Mouse (Mus musculus): ENCODE results near the gene Ugt2a1. TPM values are rescaled to one million over a fixed set of nuclear protein-coding genes. Genes with fewer than 3 reads are reported as not detected.
"Not testable (repeated sequence)": the region's sequence is repeated elsewhere in the genome, so short reads cannot be mapped to it uniquely, and the experiment has no call there.

Gene Ugt2a1
- polyA plus RNA-seq, 1 experiment from 2014 or later: not detected

DNA sequence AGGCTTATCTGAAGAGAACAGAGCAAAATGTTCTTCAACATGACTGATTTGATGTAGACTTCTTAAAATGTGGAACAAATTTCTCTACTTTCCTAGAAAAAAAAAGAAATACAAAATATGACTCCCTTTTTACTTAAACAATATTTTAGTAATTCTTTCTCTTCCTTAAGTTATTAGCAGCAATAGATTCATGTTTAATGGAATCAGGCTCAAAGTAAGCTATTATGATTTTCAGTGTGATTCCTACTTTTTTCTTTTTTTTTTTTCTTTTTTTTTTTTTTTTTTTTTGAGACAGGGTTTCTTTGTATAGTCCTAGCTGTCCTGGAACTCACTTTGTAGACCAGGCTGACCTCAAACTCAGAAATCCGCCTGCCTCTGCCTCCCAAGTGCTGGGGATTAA lies 4.0 kb downstream of the Ugt2a1 start, which contains the start of gene Gm43638:
Gm43638 (minus strand) TSS at position 101 of the 400 bp plus-strand sequence.
- H3K9ac ChIP-seq (ENCODE audit: low read length); H3K4me3 ChIP-seq (ENCODE audit: low read depth, low read length); ATAC-seq (ENCODE audit: insufficient read depth, low FRiP score, low TSS enrichment); DNase-seq (ENCODE audit: low spot score); H3K4me1 ChIP-seq (ENCODE audit: control insufficient read depth, insufficient read depth, low read length); H3K9me3 ChIP-seq (ENCODE audit: control insufficient read depth, low read length); H3K27ac ChIP-seq (ENCODE audit: low read depth, low read length); H3K27me3 ChIP-seq (ENCODE audit: control insufficient read depth, insufficient read depth, low read length); H3K4me2 ChIP-seq (ENCODE audit: low read depth); H3K36me3 ChIP-seq (ENCODE audit: control insufficient read depth, insufficient read depth, low read length): not testable (repeated sequence)
- WGBS: 65% methylated on average over 1 of the region's 1 CpGs

- Histone ChIP-seq H3K27me3 (ENCODE audit: control insufficient read depth, insufficient read depth, low read length) (no peaks in the 10 kb centered on the region), H3K4me2 (ENCODE audit: low read depth) (no peak within 1 kb of the TSS), H3K9ac (ENCODE audit: low read length) (no peak within 1 kb of the TSS), H3K36me3 (ENCODE audit: control insufficient read depth, insufficient read depth, low read length) (no peaks in the 10 kb centered on the region), H3K9me3 (ENCODE audit: control insufficient read depth, low read length) (no peaks in the 10 kb centered on the region), H3K4me1 (ENCODE audit: control insufficient read depth, insufficient read depth, low read length) (no peaks in the 10 kb centered on the region), H3K4me3 (ENCODE audit: low read depth, low read length) (no peak within 1 kb of the TSS), H3K27ac (ENCODE audit: low read depth, low read length) (no peak within 1 kb of the TSS)
- ATAC-seq (ENCODE audit: insufficient read depth, low FRiP score, low TSS enrichment) (no peak), DNase-seq (ENCODE audit: low spot score) (no peak)
- 86% methylated on average over 5 of the region's 5 CpGs for WGBS
Measured at GRCm38 (mm10) chr5:87482160-87482559, 8.5 kb downstream of the Ugt2a1 start, which contains the start of gene Ugt2a2. TSS of gene Ugt2a2 (minus strand) at chr5:87482260.

DNA sequence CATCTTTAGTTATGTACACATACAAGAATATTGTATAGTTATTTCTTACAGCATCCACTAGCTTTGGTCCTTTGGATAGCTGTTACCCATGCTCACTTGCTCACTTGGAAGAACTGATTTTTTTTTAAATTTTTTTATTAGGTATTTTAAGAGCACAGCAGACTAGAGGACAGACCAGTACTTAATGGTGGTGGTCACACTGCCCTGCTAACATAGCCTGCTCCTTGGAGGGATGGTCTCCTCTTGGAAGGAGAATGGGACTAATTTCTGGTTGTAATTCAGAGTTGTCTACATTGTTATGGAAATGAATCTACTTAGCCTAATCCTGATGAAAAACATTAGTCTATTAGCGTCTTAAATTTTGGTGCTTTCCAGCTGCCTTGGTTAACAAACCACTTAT lies 31.9 kb downstream of the Ugt2a1 start:
- H3K36me3 ChIP-seq (ENCODE audit: control insufficient read depth, insufficient read depth, low read length): no peaks in the 10 kb centered on the region
- WGBS: 33% methylated on average over 1 of the region's 1 CpGs

GRCm38 (mm10) chr5:87457701-87458100 lies 33.0 kb downstream of the Ugt2a1 start:
- H3K9ac ChIP-seq (ENCODE audit: low read length): no peak overlapping the region
- H3K4me2 ChIP-seq (ENCODE audit: low read depth): no peak overlapping the region
- no peaks in the 10 kb centered on the region for H3K9me3 ChIP-seq (ENCODE audit: control insufficient read depth, low read length)
- DNase-seq (ENCODE audit: low spot score) (no peak), ATAC-seq (ENCODE audit: insufficient read depth, low FRiP score, low TSS enrichment) (no peak)
- H3K27ac ChIP-seq (ENCODE audit: low read depth, low read length): no peak overlapping the region
- no peak overlapping the region for H3K4me3 ChIP-seq (ENCODE audit: low read depth, low read length)
- no peaks in the 10 kb centered on the region for H3K4me1 ChIP-seq (ENCODE audit: control insufficient read depth, insufficient read depth, low read length)
- H3K36me3 ChIP-seq (ENCODE audit: control insufficient read depth, insufficient read depth, low read length): no peaks in the 10 kb centered on the region
- H3K27me3 ChIP-seq (ENCODE audit: control insufficient read depth, insufficient read depth, low read length): no peaks in the 10 kb centered on the region

More for the DNA sequence above, 31.9 kb downstream of the Ugt2a1 start:
- Histone ChIP-seq H3K27me3 (ENCODE audit: control insufficient read depth, insufficient read depth, low read length) (no peaks in the 10 kb centered on the region), H3K9ac (ENCODE audit: low read length) (no peak overlapping the region), H3K4me1 (ENCODE audit: control insufficient read depth, insufficient read depth, low read length) (no peaks in the 10 kb centered on the region), H3K27ac (ENCODE audit: low read depth, low read length) (no peak overlapping the region), H3K4me2 (ENCODE audit: low read depth) (no peak overlapping the region), H3K4me3 (ENCODE audit: low read depth, low read length) (no peak overlapping the region), H3K9me3 (ENCODE audit: control insufficient read depth, low read length) (no peaks in the 10 kb centered on the region)
- no peak for ATAC-seq (ENCODE audit: insufficient read depth, low FRiP score, low TSS enrichment)
- DNase-seq (ENCODE audit: low spot score): no peak

GRCm38 (mm10) chr5:87456216-87456850 lies 34.3 kb downstream of the Ugt2a1 start:
- no peaks in the 10 kb centered on the region for H3K27me3 ChIP-seq (ENCODE audit: control insufficient read depth, insufficient read depth, low read length)
- no peaks in the 10 kb centered on the region for H3K4me1 ChIP-seq (ENCODE audit: control insufficient read depth, insufficient read depth, low read length)
- H3K9me3 ChIP-seq (ENCODE audit: control insufficient read depth, low read length): no peaks in the 10 kb centered on the region
- H3K4me2 ChIP-seq (ENCODE audit: low read depth): no peak overlapping the region
- H3K36me3 ChIP-seq (ENCODE audit: control insufficient read depth, insufficient read depth, low read length): no peaks in the 10 kb centered on the region
- no peak overlapping the region for H3K4me3 ChIP-seq (ENCODE audit: low read depth, low read length)
- H3K9ac ChIP-seq (ENCODE audit: low read length): no peak overlapping the region
- 92% methylated on average over 3 of the region's 3 CpGs for WGBS
- H3K27ac ChIP-seq (ENCODE audit: low read depth, low read length): no peak overlapping the region
- ATAC-seq (ENCODE audit: insufficient read depth, low FRiP score, low TSS enrichment) (no peak), DNase-seq (ENCODE audit: low spot score) (no peak)

GRCm38 (mm10) chr5:87455519-87455918 lies 35.2 kb downstream of the Ugt2a1 start:
- ATAC-seq (ENCODE audit: insufficient read depth, low FRiP score, low TSS enrichment) (no peak), DNase-seq (ENCODE audit: low spot score) (no peak)
- no peaks in the 10 kb centered on the region for H3K4me1 ChIP-seq (ENCODE audit: control insufficient read depth, insufficient read depth, low read length)
- H3K9ac ChIP-seq (ENCODE audit: low read length): no peak overlapping the region
- no peak overlapping the region for H3K4me3 ChIP-seq (ENCODE audit: low read depth, low read length)
- no peaks in the 10 kb centered on the region for H3K9me3 ChIP-seq (ENCODE audit: control insufficient read depth, low read length)
- H3K4me2 ChIP-seq (ENCODE audit: low read depth): no peak overlapping the region
- no peak overlapping the region for H3K27ac ChIP-seq (ENCODE audit: low read depth, low read length)
- no peaks in the 10 kb centered on the region for H3K36me3 ChIP-seq (ENCODE audit: control insufficient read depth, insufficient read depth, low read length)
- no peaks in the 10 kb centered on the region for H3K27me3 ChIP-seq (ENCODE audit: control insufficient read depth, insufficient read depth, low read length)

GRCm38 (mm10) chr5:87452514-87452913 lies 38.2 kb downstream of the Ugt2a1 start:
- 73% methylated on average over 2 of the region's 5 CpGs for WGBS
- H3K27ac ChIP-seq (ENCODE audit: low read depth, low read length); ATAC-seq (ENCODE audit: insufficient read depth, low FRiP score, low TSS enrichment): not testable (repeated sequence)

DNA sequence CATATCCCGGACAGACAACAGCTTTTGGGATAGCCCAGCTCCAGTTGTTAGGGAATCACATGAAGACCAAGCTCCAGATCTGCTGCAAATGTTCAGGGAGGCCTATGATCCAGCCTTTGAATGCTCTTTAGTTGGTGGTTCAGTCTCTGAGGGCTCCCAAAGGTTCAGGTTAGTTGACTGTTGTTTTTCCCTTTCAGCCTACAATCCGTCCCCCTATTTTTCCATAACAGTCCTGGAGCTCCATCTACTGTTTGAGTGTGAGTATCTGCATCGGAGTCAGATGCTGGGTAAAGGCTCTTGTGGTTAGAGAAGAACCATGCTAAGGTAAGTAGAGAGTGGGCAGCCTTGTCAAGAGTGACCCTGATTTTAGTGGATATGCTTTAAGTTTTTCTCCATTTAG lies 54.4 kb downstream of the Ugt2a1 start:
- Histone ChIP-seq H3K27me3 (ENCODE audit: control insufficient read depth, insufficient read depth, low read length) (no peaks in the 10 kb centered on the region), H3K27ac (ENCODE audit: low read depth, low read length) (no peak overlapping the region), H3K36me3 (ENCODE audit: control insufficient read depth, insufficient read depth, low read length) (no peaks in the 10 kb centered on the region), H3K4me3 (ENCODE audit: low read depth, low read length) (no peak overlapping the region), H3K4me2 (ENCODE audit: low read depth) (no peak overlapping the region), H3K9me3 (ENCODE audit: control insufficient read depth, low read length) (no peaks in the 10 kb centered on the region), H3K4me1 (ENCODE audit: control insufficient read depth, insufficient read depth, low read length) (no peaks in the 10 kb centered on the region), H3K9ac (ENCODE audit: low read length) (no peak overlapping the region)
- WGBS: 52% methylated on average over 3 of the region's 3 CpGs
- ATAC-seq (ENCODE audit: insufficient read depth, low FRiP score, low TSS enrichment) (no peak), DNase-seq (ENCODE audit: low spot score) (no peak)

More at GRCm38 (mm10) chr5:87452514-87452913, 38.2 kb downstream of the Ugt2a1 start:
- H3K9ac ChIP-seq (ENCODE audit: low read length); H3K36me3 ChIP-seq (ENCODE audit: control insufficient read depth, insufficient read depth, low read length); H3K9me3 ChIP-seq (ENCODE audit: control insufficient read depth, low read length); H3K4me1 ChIP-seq (ENCODE audit: control insufficient read depth, insufficient read depth, low read length); H3K4me3 ChIP-seq (ENCODE audit: low read depth, low read length); H3K27me3 ChIP-seq (ENCODE audit: control insufficient read depth, insufficient read depth, low read length); H3K4me2 ChIP-seq (ENCODE audit: low read depth); DNase-seq (ENCODE audit: low spot score): not testable (repeated sequence)

- Histone ChIP-seq H3K27me3 (ENCODE audit: control insufficient read depth, insufficient read depth, low read length) (no peaks in the 10 kb centered on the region), H3K9ac (ENCODE audit: low read length) (no peak overlapping the region), H3K4me3 (ENCODE audit: low read depth, low read length) (no peak overlapping the region), H3K9me3 (ENCODE audit: control insufficient read depth, low read length) (no peaks in the 10 kb centered on the region), H3K4me1 (ENCODE audit: control insufficient read depth, insufficient read depth, low read length) (no peaks in the 10 kb centered on the region), H3K36me3 (ENCODE audit: control insufficient read depth, insufficient read depth, low read length) (no peaks in the 10 kb centered on the region), H3K4me2 (ENCODE audit: low read depth) (no peak overlapping the region), H3K27ac (ENCODE audit: low read depth, low read length) (no peak overlapping the region)
- DNase-seq (ENCODE audit: low spot score): no peak
- WGBS: 90% methylated on average over 3 of the region's 3 CpGs
- no peak for ATAC-seq (ENCODE audit: insufficient read depth, low FRiP score, low TSS enrichment)
Measured at GRCm38 (mm10) chr5:87425676-87426075, 65.0 kb downstream of the Ugt2a1 start.

Data from neural tube, embryonic 11.5 days (tissue).